Mouse (Mus musculus) CD4-positive, CD25-positive, alpha-beta regulatory T cell, adult 2 months (primary cell): ENCODE data around the gene Zfp777.

Experiments
- DNase-seq: peaks from one replicate; pipeline ENCODE4 v3.0.0-alpha.2; 2012; ENCODE audit warnings: low read depth, low spot score

Zfp777 gene

GRCm38 (mm10) chr6:48025905-48026660, 22.6 kb downstream of the Zfp777 start:
- no peak for DNase-seq

GRCm38 (mm10) chr6:48024994-48025345, 23.7 kb downstream of the Zfp777 start:
- DNase-seq, result no peak

GRCm38 (mm10) chr6:48024330-48024993, 24.2 kb downstream of the Zfp777 start:
- no peak for DNase-seq

- no peak for DNase-seq
These were observed 26.0 kb downstream of the Zfp777 start for GRCm38 (mm10) chr6:48022672-48023071.

GRCm38 (mm10) chr6:48021678-48022077, 27.0 kb downstream of the Zfp777 start:
- no peak for DNase-seq

GRCm38 (mm10) chr6:48020006-48020405, 28.7 kb downstream of the Zfp777 start:
- DNase-seq, result no peak

GRCm38 (mm10) chr6:48016841-48017240, 31.9 kb downstream of the Zfp777 start:
- DNase-seq, result no peak

- DNase-seq, result peak; percentile 86
These were observed 32.6 kb downstream of the Zfp777 start for GRCm38 (mm10) chr6:48016090-48016521.

- no peak for DNase-seq
These were observed 38.0 kb downstream of the Zfp777 start for GRCm38 (mm10) chr6:48010727-48011126.

GRCm38 (mm10) chr6:47995661-47996060, 53.0 kb downstream of the Zfp777 start:
- no peak for DNase-seq

GRCm38 (mm10) chr6:47983936-47984335, 64.8 kb downstream of the Zfp777 start:
- DNase-seq, result no peak

GRCm38 (mm10) chr6:47978897-47979368, 69.8 kb downstream of the Zfp777 start:
- peak; percentile 59 for DNase-seq

- DNase-seq, result peak; percentile 39
These were observed 74.1 kb downstream of the Zfp777 start for GRCm38 (mm10) chr6:47974599-47974998.
